Mouse (Mus musculus) ES-Bruce4 (cell line): Measurements from ENCODE around the gene Gnaq. TPM values are rescaled to one million over a fixed set of nuclear protein-coding genes. Genes with fewer than 3 reads are reported as not detected.

Experiments used
- H3K27ac ChIP-seq: 2 replicates; pipeline ENCODE4 v1.5.1; 2012; ENCODE audit warnings: low read length, inconsistent platforms; ENCODE audit not compliant: insufficient read depth
- H3K27me3 ChIP-seq: 2 replicates; pipeline ENCODE4 v1.6.1; 2012; ENCODE audit warnings: mild to moderate bottlenecking, low read length, inconsistent platforms; ENCODE audit not compliant: control insufficient read depth, poor library complexity, insufficient read depth, severe bottlenecking
- H3K36me3 ChIP-seq: 2 replicates; pipeline ENCODE4 v1.6.1; 2012; ENCODE audit warnings: inconsistent platforms, mild to moderate bottlenecking, low read length, moderate library complexity; ENCODE audit not compliant: control insufficient read depth, poor library complexity, insufficient read depth, severe bottlenecking
- H3K4me1 ChIP-seq: one replicate; pipeline ENCODE4 v1.8.1; 2011; ENCODE audit warnings: low read length; ENCODE audit not compliant: control insufficient read depth, insufficient read depth
- H3K4me3 ChIP-seq: 2 replicates; pipeline ENCODE4 v1.5.1; 2011; ENCODE audit warnings: low read depth, mild to moderate bottlenecking, low read length
- H3K9ac ChIP-seq: 2 replicates; pipeline ENCODE4 v1.6.1; 2012; ENCODE audit warnings: low read depth, mild to moderate bottlenecking, inconsistent platforms; ENCODE audit not compliant: poor library complexity, severe bottlenecking
- H3K9me3 ChIP-seq: replicated peaks from 2 replicates; pipeline ENCODE4 v1.6.1; 2012; ENCODE audit warnings: mild to moderate bottlenecking, low read length, inconsistent platforms; ENCODE audit not compliant: control insufficient read depth, poor library complexity, insufficient read depth, severe bottlenecking
- CTCF ChIP-seq: IDR thresholded peaks from one replicate; pipeline ENCODE4 v1.8.1; 2011; ENCODE audit warnings: low read depth, low read length
- EP300 ChIP-seq: IDR thresholded peaks from 2 replicates; pipeline ENCODE4 v1.6.1; 2011; ENCODE audit warnings: low read depth, low read length; ENCODE audit not compliant: insufficient read depth
- POLR2A ChIP-seq: IDR thresholded peaks from one replicate; pipeline ENCODE4 v1.8.1; 2011; ENCODE audit warnings: low read length; ENCODE audit not compliant: insufficient read depth
- polyA plus RNA-seq: library from polyadenylated mRNA; stranded (reverse); fragments of >200 nt; gene quantifications from 2 replicates; pipeline ENCODE4 v1.2.4, GENCODE M21; 2011; ENCODE audit warnings: low read depth; ENCODE audit not compliant: missing spikeins, insufficient read depth, insufficient read length

The Gnaq gene
- polyA plus RNA-seq, 1 experiment, result 37.7 TPM

- Histone ChIP-seq H3K9me3 (no peaks in the 10 kb centered on the region), H3K27me3 (no peaks in the 10 kb centered on the region), H3K36me3 (no peaks in the 10 kb centered on the region), H3K27ac (no peak overlapping the region), H3K9ac (no peak overlapping the region), H3K4me3 (no peak overlapping the region), H3K4me1 (no peaks in the 10 kb centered on the region)
- TF ChIP-seq POLR2A (no peak), EP300 (no peak)
These were observed 140.4 kb downstream of the Gnaq start for GRCm38 (mm10) chr19:16273021-16273420.

DNA sequence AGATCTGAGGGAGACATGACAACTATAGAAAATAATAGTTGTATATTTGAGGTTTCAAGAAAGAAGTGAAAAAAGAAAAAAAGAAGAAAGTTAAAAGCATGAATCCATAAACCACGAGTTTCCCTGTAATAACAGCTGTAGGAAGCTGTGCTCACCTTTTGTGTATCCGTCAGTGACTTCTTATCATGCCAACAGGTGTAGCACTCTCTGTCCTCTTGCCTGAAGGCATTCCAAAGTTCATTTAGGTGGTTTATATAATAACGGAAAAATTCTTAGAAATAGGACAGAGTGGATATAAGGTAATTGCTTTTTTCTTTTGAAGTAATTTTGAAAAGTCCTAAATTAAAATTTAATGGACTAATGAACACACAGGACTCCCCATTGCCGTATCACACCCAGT, 147.6 kb downstream of the Gnaq start:
- H3K9ac ChIP-seq, result no peak overlapping the region
- no peak overlapping the region for H3K4me3 ChIP-seq
- TF ChIP-seq EP300 (no peak), POLR2A (no peak), CTCF (no peak)
- H3K4me1 ChIP-seq, result no peaks in the 10 kb centered on the region
- H3K9me3 ChIP-seq, result no peaks in the 10 kb centered on the region
- no peak overlapping the region for H3K27ac ChIP-seq
- H3K36me3 ChIP-seq, result no peaks in the 10 kb centered on the region
- H3K27me3 ChIP-seq, result no peaks in the 10 kb centered on the region

DNA sequence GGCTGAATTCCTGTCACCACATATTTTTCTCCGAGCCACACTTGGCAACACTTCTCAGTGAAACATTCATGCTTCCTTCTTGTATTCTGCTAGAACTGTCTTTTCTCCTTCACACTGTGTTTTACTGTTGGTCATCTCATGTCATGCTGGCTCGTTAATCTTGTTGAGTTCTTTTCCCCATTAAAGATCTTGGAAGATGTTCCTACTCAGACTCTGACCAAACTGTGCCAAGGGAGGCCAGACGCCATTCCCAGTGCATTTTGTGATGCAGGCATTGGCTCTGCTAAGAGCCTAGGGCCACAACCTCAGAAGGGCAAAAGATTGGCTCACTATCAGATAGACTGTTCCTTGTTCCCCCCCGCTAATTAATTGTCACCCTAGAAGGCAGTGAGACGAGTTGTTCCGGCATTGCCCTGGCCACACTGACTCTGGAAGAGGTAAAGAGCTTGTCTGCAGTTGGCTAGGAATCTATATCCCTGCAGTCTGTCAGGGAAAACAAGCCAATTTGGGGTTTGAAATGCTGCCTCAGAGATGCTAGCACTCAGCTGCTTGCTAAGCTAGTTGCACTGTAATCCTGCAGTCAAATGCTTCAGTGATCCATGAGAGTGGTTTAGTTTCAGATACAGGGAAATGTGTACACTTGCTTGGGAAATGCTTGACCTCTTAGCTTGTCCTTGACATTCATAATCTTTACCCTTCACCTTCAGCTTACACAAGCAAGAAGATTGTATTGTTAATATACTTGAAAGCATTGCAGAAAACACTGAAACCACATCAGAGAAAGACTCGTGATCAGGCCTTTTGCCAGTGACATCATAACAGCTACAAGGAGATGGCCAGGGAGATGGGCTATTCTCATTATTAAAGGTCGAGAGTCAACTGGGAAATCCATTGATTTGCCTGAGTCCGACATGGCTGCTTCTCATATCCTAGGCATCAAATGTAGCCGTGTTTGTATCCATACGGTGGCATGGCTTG, 152.7 kb downstream of the Gnaq start:
- H3K4me3 ChIP-seq, result no peak overlapping the region
- no peak overlapping the region for H3K9ac ChIP-seq
- no peaks in the 10 kb centered on the region for H3K9me3 ChIP-seq
- H3K4me1 ChIP-seq, result no peaks in the 10 kb centered on the region
- no peak overlapping the region for H3K27ac ChIP-seq
- no peaks in the 10 kb centered on the region for H3K27me3 ChIP-seq
- no peak for TF ChIP-seq CTCF
- no peak for TF ChIP-seq POLR2A
- no peak for TF ChIP-seq EP300
- H3K36me3 ChIP-seq, result no peaks in the 10 kb centered on the region

DNA sequence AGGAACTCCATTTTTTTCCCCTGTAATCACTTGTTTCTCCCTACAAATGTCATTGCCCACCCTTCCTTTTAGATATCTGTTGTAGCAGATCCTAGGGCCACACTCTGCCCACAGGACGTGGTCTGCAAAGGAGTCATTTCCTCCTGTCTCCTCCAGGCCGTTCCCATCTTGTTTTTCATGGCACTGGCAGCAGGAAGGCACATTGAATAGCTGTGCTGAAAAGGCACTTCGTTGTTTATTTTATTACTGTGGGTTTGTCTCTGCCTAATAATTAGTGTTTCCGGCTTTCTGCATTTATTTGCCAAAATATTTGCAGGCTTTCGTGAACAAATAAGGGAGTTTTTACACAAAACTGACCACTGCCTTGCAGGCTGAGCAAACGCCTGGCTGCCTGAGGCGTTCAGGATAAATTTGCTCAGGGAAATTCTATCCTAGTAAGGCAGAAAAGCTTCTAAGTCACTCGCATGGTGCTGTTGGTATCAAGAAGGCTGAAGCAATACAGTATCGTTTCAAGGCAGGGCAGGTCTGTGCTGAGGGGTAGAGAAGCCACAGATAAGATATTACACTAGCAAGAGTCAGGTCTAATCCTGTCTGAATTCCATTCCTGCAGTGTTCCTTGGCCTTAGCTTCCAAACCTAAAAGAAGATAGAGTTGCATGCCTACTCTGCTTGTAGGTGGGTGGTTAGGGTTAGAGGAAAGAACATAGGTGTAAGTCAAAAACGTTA, 154.0 kb downstream of the Gnaq start:
- H3K9ac ChIP-seq, result no peak overlapping the region
- no peaks in the 10 kb centered on the region for H3K4me1 ChIP-seq
- H3K4me3 ChIP-seq, result no peak overlapping the region
- H3K9me3 ChIP-seq, result no peaks in the 10 kb centered on the region
- TF ChIP-seq EP300, result no peak
- H3K27me3 ChIP-seq, result no peaks in the 10 kb centered on the region
- no peaks in the 10 kb centered on the region for H3K36me3 ChIP-seq
- no peak overlapping the region for H3K27ac ChIP-seq

DNA sequence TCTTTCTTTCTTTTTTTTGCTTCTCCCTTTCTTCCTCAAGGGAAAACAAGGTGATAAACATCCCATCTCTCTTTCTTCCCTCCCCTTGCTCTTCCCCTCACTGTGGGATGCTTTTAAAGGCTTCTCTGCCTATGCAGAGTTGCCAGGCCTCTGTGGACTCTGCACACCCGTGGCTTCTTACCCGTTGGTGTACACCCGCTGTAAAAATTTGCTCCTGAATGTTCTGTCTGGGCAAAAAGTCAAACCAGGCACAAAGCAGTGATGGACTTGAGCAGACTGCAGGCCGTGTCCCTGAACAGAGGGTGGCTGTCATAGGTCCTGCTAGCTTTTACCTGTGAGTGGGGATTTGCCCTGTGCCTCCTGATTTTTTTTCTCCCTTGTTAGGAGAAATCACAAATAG, 154.7 kb downstream of the Gnaq start:
- Histone ChIP-seq H3K27ac (no peak overlapping the region), H3K4me3 (no peak overlapping the region), H3K9ac (no peak overlapping the region), H3K9me3 (no peaks in the 10 kb centered on the region), H3K4me1 (no peaks in the 10 kb centered on the region), H3K27me3 (no peaks in the 10 kb centered on the region), H3K36me3 (no peaks in the 10 kb centered on the region)
- TF ChIP-seq POLR2A (no peak), EP300 (no peak)

DNA sequence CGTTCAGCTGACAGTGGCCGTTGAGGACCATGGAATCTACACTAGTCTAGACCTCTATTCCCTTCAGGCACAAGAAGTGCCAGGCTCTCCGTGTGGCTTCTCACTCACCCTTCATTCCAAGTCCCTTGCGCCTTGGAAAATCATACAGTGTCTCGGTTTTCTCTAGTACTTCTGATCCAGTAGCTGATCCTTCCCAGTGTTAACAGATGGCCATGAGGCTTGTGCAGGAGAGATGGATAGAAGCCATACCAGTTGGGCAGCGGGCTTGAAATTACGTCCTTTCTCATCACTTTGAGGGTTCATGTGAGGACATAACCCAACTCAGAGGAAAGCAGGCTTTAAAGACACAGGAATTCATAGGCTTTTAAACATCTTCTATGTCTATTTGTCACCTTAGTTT, 155.3 kb downstream of the Gnaq start:
- TF ChIP-seq POLR2A, result no peak
- TF ChIP-seq CTCF, result no peak
- H3K9me3 ChIP-seq, result no peaks in the 10 kb centered on the region
- no peaks in the 10 kb centered on the region for H3K36me3 ChIP-seq
- H3K27me3 ChIP-seq, result no peaks in the 10 kb centered on the region
- no peak overlapping the region for H3K4me3 ChIP-seq
- no peak overlapping the region for H3K9ac ChIP-seq
- H3K27ac ChIP-seq, result no peak overlapping the region
- H3K4me1 ChIP-seq, result no peaks in the 10 kb centered on the region
